Mouse (Mus musculus): ENCODE results near the gene Rap1gap2. TPM values are rescaled to one million over a fixed set of nuclear protein-coding genes. Genes with fewer than 3 reads are reported as not detected.

The Rap1gap2 gene
- polyA plus RNA-seq (2014; fragmentation: Nextera tagmentation; extraction: Ambion mirVana) = 4.1 and 5.0 TPM in 2 replicates

DNA sequence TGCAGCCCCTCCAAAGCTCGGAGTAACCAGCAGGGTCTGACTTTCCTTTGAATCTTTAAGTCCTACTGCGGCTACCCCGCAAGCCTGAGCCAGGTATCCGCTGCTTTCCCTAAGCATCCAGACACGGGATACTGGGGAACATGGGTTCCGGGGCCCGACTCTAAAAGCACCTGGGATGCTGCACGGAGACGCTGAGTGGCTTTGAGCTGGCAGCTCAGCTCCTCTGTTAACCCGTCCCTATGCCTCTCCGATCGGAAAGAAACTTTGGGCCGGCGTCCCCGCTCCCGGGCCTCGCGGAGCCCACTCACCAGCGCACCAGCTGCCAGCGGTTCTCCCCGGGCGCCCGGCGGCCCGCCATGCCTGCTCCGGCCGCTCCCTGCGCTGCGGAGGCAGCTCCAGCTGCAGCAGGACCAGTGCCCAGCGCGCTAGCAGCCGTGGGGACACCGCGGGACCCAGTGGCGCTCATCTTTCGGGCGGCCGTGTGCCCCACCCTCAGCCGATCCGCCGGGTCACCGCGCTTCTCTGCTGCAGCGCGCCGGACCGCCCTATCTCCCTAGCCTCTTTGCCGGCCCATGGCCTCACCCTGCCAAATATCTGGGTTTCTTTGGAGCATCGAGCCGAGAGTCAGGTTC is at the start of gene Rap1gap2:
Gene Rap1gap2, minus strand, starts transcription at position 371 of the 632 bp plus-strand sequence.
- peaks cover 33% of the 10 kb centered on the region for H3K27me3 ChIP-seq (ENCODE audit: control insufficient read depth, insufficient read depth, low read length)
- no peak within 1 kb of the TSS for H3K27ac ChIP-seq (ENCODE audit: low read depth, low read length)
- peak within 1 kb of the TSS; percentile 40 for H3K4me3 ChIP-seq (ENCODE audit: low read length)
- H3K4me1 ChIP-seq (ENCODE audit: control insufficient read depth, insufficient read depth, low read length) = 0 out of 2 replicates have a peak, but pooled peaks cover 4% of the 10 kb centered on the region
- H3K4me2 ChIP-seq (replicated peaks; ENCODE audit: low read depth, low read length) = peak within 1 kb of the TSS; percentile 53
- no peaks in the 10 kb centered on the region; the same call in 1 of the 2 replicates for H3K9me3 ChIP-seq (ENCODE audit: control insufficient read depth, low read length)
- no peaks in the 10 kb centered on the region for H3K36me3 ChIP-seq (ENCODE audit: control insufficient read depth, insufficient read depth, low read length)
- peak within 1 kb of the TSS; percentile 12; the same call in 1 of the 2 replicates for H3K9ac ChIP-seq (ENCODE audit: low read depth, low read length)
- 0 out of 2 replicates have a peak, but pooled peaks have one; percentile 32 for ATAC-seq (ENCODE audit: low FRiP score, low TSS enrichment)
- WGBS = 1% methylated on average over 50 of the region's 50 CpGs

DNA sequence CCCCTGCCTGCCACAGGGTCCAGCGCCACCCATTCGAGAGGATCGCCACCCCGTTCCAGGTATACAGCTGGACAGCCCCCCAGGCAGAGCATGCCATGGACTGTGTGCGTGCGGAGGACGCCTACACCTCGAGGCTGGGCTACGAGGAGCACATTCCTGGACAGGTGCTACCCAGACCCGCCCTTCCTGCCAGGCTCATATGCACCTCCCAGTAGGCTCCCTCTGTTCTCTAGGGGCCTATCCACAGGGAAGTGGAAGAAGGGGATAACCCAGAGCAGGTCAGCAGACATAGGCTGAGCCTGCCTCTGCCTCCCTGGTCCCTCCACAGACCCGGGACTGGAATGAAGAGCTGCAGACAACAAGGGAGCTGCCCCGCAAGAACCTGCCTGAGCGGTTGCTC is 49.6 kb upstream of the Rap1gap2 start:
- Histone ChIP-seq H3K27me3 (ENCODE audit: control insufficient read depth, insufficient read depth, low read length) (no peaks in the 10 kb centered on the region), H3K27ac (ENCODE audit: low read depth, low read length) (no peak overlapping the region), H3K36me3 (ENCODE audit: control insufficient read depth, insufficient read depth, low read length) (peaks cover 87% of the 10 kb centered on the region), H3K4me3 (ENCODE audit: low read length) (no peak overlapping the region), H3K4me1 (ENCODE audit: control insufficient read depth, insufficient read depth, low read length) (no peaks in the 10 kb centered on the region), H3K9me3 (ENCODE audit: control insufficient read depth, low read length) (peaks cover 5% of the 10 kb centered on the region; the same call in 1 of the 2 replicates), H3K9ac (ENCODE audit: low read depth, low read length) (no peak overlapping the region), H3K4me2 (replicated peaks; ENCODE audit: low read depth, low read length) (no peak overlapping the region)
- no peak for ATAC-seq (ENCODE audit: low FRiP score, low TSS enrichment)
- WGBS = 94% methylated on average over 13 of the region's 13 CpGs

DNA sequence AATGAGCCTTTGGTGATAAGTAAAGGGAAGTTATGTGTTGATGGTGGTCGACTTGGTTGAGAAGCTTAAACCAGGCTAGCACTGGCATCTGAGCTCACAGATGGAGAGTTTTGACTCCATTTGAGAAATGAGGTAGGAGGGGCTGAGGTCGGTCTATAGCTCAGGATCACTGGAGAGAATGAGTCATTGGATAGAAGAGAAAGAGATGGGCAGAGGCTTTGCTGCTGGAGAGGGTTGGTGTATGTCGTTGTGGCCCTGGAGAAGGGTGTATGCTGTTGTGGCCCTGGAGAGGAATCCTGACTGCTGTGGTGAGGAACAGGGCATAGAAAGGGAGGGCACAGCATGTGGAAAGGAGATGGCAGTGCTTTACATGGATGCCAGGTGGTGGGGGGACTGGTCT is 45.2 kb upstream of the Rap1gap2 start:
- no peaks in the 10 kb centered on the region for H3K27me3 ChIP-seq (ENCODE audit: control insufficient read depth, insufficient read depth, low read length)
- WGBS = 85% methylated on average over 3 of the region's 3 CpGs
- peaks cover 43% of the 10 kb centered on the region for H3K36me3 ChIP-seq (ENCODE audit: control insufficient read depth, insufficient read depth, low read length)

DNA sequence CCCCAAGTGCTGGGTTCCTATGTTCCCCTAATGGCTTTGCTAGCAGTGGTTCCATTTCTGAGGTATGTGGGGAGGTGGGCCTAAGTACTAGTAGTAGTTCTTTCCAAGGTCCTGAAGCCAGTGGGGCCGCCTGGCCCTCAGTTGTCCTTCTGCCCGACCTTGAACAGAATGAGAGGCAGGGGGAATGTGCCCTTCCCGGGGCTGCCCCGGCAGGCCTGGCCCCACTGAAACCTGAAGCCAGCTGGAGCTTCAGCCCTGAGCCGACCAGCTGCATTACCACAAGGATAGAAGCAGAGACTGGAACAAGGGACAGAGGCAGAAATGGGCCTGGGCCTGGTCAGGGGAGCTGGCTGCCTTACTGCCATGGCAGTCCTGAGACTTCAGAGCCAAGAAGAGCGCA is 42.7 kb upstream of the Rap1gap2 start:
- Histone ChIP-seq H3K4me2 (replicated peaks; ENCODE audit: low read depth, low read length) (no peak overlapping the region), H3K27ac (ENCODE audit: low read depth, low read length) (peak overlapping the region; percentile 6; the same call in 1 of the 2 replicates), H3K9me3 (ENCODE audit: control insufficient read depth, low read length) (peaks cover 5% of the 10 kb centered on the region; the same call in 1 of the 2 replicates), H3K9ac (ENCODE audit: low read depth, low read length) (0 out of 2 replicates have a peak overlapping the region, but pooled peaks have one; percentile 29), H3K36me3 (ENCODE audit: control insufficient read depth, insufficient read depth, low read length) (peaks cover 18% of the 10 kb centered on the region), H3K4me3 (ENCODE audit: low read length) (no peak overlapping the region), H3K27me3 (ENCODE audit: control insufficient read depth, insufficient read depth, low read length) (no peaks in the 10 kb centered on the region), H3K4me1 (ENCODE audit: control insufficient read depth, insufficient read depth, low read length) (peaks cover 39% of the 10 kb centered on the region)
- no peak for ATAC-seq (ENCODE audit: low FRiP score, low TSS enrichment)
- WGBS = 18% methylated on average over 6 of the region's 6 CpGs

More for the DNA sequence above, 45.2 kb upstream of the Rap1gap2 start:
- H3K4me1 ChIP-seq (ENCODE audit: control insufficient read depth, insufficient read depth, low read length) = peaks cover 27% of the 10 kb centered on the region
- no peak for ATAC-seq (ENCODE audit: low FRiP score, low TSS enrichment)
- no peak overlapping the region for H3K9ac ChIP-seq (ENCODE audit: low read depth, low read length)
- H3K9me3 ChIP-seq (ENCODE audit: control insufficient read depth, low read length) = peaks cover 5% of the 10 kb centered on the region; the same call in 1 of the 2 replicates
- H3K27ac ChIP-seq (ENCODE audit: low read depth, low read length) = no peak overlapping the region
- no peak overlapping the region for H3K4me3 ChIP-seq (ENCODE audit: low read length)
- no peak overlapping the region for H3K4me2 ChIP-seq (replicated peaks; ENCODE audit: low read depth, low read length)

DNA sequence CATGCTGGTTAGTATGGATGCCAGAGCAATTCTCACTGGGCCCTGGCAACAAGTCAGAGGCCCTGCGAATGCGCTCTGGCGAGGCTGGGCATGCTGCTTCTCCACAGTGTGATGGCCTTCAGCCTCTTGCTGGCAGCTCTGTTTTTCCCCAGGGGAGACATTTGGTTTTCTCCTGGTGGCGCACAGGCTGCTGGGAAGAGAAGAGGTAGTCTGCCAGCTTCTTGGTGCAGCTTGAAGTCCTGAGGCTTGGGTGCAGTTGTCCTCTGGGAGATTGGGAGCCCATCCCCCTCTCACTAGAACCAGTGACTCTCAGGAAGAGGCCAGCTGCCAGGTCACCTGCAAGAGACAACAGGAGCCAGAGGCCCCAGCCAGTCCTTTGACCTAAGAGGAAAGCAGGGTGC is 42.1 kb upstream of the Rap1gap2 start:
- no peak overlapping the region; the same call in 1 of the 2 replicates for H3K9ac ChIP-seq (ENCODE audit: low read depth, low read length)
- no peak overlapping the region for H3K4me2 ChIP-seq (replicated peaks; ENCODE audit: low read depth, low read length)
- ATAC-seq (ENCODE audit: low FRiP score, low TSS enrichment) = no peak
- WGBS = 91% methylated on average over 4 of the region's 4 CpGs
- peaks cover 3% of the 10 kb centered on the region; the same call in 1 of the 2 replicates for H3K9me3 ChIP-seq (ENCODE audit: control insufficient read depth, low read length)
- H3K36me3 ChIP-seq (ENCODE audit: control insufficient read depth, insufficient read depth, low read length) = peaks cover 13% of the 10 kb centered on the region
- peaks cover 39% of the 10 kb centered on the region for H3K4me1 ChIP-seq (ENCODE audit: control insufficient read depth, insufficient read depth, low read length)
- H3K4me3 ChIP-seq (ENCODE audit: low read length) = no peak overlapping the region
- no peak overlapping the region; the same call in 1 of the 2 replicates for H3K27ac ChIP-seq (ENCODE audit: low read depth, low read length)
- no peaks in the 10 kb centered on the region for H3K27me3 ChIP-seq (ENCODE audit: control insufficient read depth, insufficient read depth, low read length)

DNA sequence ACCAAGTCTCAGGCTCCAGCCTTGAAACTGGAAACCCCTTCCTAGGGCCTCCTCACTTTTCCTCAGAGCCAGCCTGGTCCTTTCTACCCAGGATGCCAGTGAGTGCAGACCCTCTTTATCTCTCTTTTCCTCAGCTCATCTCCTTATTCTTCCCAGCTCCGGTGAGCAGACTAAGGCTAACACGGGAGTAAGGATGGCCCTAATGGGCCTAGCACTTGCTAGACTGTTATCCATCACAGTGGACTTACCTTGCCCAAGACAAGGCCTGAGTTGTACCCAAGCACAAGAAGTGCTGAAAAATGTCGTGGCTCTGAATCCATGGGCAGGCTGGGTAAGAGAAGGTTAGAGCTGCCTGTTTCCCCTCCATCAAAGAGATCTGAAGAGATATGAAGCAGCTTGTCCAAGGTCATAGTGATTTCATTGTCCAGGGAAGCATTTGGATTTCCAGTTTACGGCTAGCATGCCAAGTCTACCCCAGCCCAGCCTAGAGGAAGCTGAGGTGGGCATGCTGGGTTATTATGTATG is 39.9 kb upstream of the Rap1gap2 start:
- Histone ChIP-seq H3K4me1 (ENCODE audit: control insufficient read depth, insufficient read depth, low read length) (peaks cover 39% of the 10 kb centered on the region), H3K27me3 (ENCODE audit: control insufficient read depth, insufficient read depth, low read length) (no peaks in the 10 kb centered on the region), H3K36me3 (ENCODE audit: control insufficient read depth, insufficient read depth, low read length) (no peaks in the 10 kb centered on the region), H3K9me3 (ENCODE audit: control insufficient read depth, low read length) (no peaks in the 10 kb centered on the region), H3K9ac (ENCODE audit: low read depth, low read length) (peak overlapping the region; percentile 90), H3K4me3 (ENCODE audit: low read length) (peak overlapping the region; percentile 98), H3K4me2 (replicated peaks; ENCODE audit: low read depth, low read length) (peak overlapping the region; percentile 90), H3K27ac (ENCODE audit: low read depth, low read length) (peak overlapping the region; percentile 81; the same call in 1 of the 2 replicates)
- WGBS = 46% methylated on average over 4 of the region's 4 CpGs
- no peak for ATAC-seq (ENCODE audit: low FRiP score, low TSS enrichment)

DNA sequence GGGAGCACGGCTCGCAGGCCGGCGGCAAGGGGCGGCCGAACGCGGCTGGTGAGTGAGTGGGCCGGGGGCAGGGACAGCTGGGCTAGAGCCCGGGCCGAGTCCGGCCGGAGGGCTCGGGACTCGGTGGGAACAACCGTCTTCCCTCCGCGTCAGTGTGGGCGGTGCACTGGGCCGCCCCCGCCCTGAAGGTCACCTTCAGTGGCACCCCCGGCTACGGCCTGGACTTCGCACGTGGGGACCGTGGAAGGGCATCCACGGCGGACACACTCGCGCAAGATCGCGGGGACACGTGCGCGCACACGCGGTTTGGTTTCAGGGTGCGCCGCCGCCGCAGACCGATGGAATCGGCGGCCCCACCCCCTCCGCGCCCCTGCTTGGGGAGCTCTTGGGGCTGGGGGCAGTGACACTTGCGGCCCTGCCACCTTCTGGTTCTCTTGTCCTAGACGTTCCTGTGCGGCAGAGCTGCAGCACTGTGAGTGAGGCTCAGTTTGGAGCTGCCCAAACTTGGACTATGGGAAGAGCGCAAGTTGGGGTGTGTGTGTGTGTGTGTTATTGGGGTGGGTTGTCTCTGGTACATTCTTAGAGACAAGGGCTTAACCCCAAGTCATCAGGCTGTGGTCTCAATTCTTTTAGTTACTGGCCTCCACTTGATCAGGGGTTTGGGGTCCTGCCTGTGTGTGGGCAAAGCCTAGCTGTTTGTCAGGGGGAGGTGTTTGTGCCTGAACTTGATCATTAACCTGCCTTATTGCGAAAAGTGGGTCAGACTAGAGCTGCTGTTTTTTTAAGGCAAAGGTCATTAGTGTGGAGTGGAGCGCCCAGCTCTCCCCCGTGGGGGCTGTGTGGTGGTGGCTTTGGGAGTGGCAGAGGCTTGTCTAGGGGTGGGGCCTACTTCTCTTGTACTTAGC is 39.2 kb upstream of the Rap1gap2 start:
- Histone ChIP-seq H3K9me3 (ENCODE audit: control insufficient read depth, low read length) (no peaks in the 10 kb centered on the region), H3K36me3 (ENCODE audit: control insufficient read depth, insufficient read depth, low read length) (no peaks in the 10 kb centered on the region), H3K9ac (ENCODE audit: low read depth, low read length) (peak overlapping the region; percentile 90), H3K27ac (ENCODE audit: low read depth, low read length) (peak overlapping the region; percentile 81), H3K4me1 (ENCODE audit: control insufficient read depth, insufficient read depth, low read length) (peaks cover 39% of the 10 kb centered on the region), H3K27me3 (ENCODE audit: control insufficient read depth, insufficient read depth, low read length) (no peaks in the 10 kb centered on the region), H3K4me3 (ENCODE audit: low read length) (peak overlapping the region; percentile 98), H3K4me2 (replicated peaks; ENCODE audit: low read depth, low read length) (peak overlapping the region; percentile 90)
- peak; percentile 52 for ATAC-seq (ENCODE audit: low FRiP score, low TSS enrichment)
- WGBS = under 1% methylated on average over 52 of the region's 53 CpGs

DNA sequence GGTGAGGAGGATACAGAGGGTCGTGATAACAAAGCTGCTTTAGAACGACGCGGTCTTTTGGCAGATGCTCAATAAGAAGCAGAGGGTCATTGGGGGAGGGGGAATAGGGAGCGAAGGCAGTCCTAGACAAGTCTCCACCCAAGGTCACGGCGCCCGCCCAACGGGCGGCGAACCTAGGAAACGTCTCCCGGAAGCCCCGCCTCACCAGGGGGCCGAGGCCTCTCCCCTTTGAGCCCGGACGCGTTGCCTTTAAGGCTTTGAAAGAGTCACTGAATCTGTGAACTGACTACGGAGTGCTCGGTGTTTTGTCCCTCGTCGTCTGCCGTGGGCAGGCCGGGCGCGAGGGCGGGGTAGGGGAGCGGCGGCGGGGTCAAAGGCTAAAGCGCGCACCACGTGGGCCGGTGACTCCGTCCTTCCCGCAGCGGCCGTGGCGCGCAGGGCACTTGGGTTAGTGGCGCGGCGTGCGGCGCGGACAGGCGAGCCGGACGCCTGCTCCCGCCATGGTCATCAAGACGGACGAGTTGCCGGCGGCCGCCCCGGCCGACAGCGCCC is 38.5 kb upstream of the Rap1gap2 start, which contains the start of gene Cluh:
Gene Cluh, plus strand, starts transcription at position 401 of the 552 bp plus-strand sequence.
- WGBS = under 1% methylated on average over 58 of the region's 58 CpGs
- H3K27ac ChIP-seq (ENCODE audit: low read depth, low read length) = peak within 1 kb of the TSS; percentile 81
- peak; percentile 94 for ATAC-seq (ENCODE audit: low FRiP score, low TSS enrichment)

More for the DNA sequence above, 38.5 kb upstream of the Rap1gap2 start, which contains the start of gene Cluh:
- Histone ChIP-seq H3K27me3 (ENCODE audit: control insufficient read depth, insufficient read depth, low read length) (no peaks in the 10 kb centered on the region), H3K4me3 (ENCODE audit: low read length) (peak within 1 kb of the TSS; percentile 98), H3K4me1 (ENCODE audit: control insufficient read depth, insufficient read depth, low read length) (peaks cover 39% of the 10 kb centered on the region), H3K36me3 (ENCODE audit: control insufficient read depth, insufficient read depth, low read length) (no peaks in the 10 kb centered on the region), H3K9me3 (ENCODE audit: control insufficient read depth, low read length) (no peaks in the 10 kb centered on the region), H3K9ac (ENCODE audit: low read depth, low read length) (peak within 1 kb of the TSS; percentile 90), H3K4me2 (replicated peaks; ENCODE audit: low read depth, low read length) (peak within 1 kb of the TSS; percentile 90)
